11 mouse cellular contexts compared by ENCODE assay signal in genomic region chr1:150130586-150131275, GRCm38 (mm10). TPM values are rescaled to one million over a fixed set of nuclear protein-coding genes. Genes with fewer than 3 reads are reported as not detected.
"Had no signal": no experiment of that assay in that cellular context is flagged by ENCODE, and none has a peak within 500 bp of the region (broad histone marks: within the 10 kb centered on the region; RNA-seq: fewer than 3 reads in every experiment).

No protein-coding gene starts in this region.

- H3K9me3 ChIP-seq: liver, embryonic 13.5 days; midbrain, embryonic 15.5 days had no signal

- H3K4me1 ChIP-seq: liver, embryonic 13.5 days; midbrain, embryonic 15.5 days; neural tube, embryonic 12.5 days had no signal

- H3K36me3 ChIP-seq: liver, embryonic 13.5 days; midbrain, embryonic 15.5 days; neural tube, embryonic 12.5 days had no signal

- H3K4me2 ChIP-seq: liver, embryonic 13.5 days; midbrain, embryonic 15.5 days; neural tube, embryonic 12.5 days had no signal

- ATAC-seq: liver, postnatal 0 days; midbrain, embryonic 15.5 days had no signal

- H3K4me3 ChIP-seq: liver, embryonic 13.5 days; midbrain, embryonic 15.5 days; neural tube, embryonic 12.5 days had no signal

- DNase-seq: kidney, adult 18-20 months; kidney, postnatal 14 days; left cerebral cortex, postnatal 4 days; liver; liver, embryonic 13.5 days; liver, postnatal 0 days; retina, postnatal 1 day; right cerebral cortex, postnatal 14 days; thymus, postnatal 14 days had no signal

- H3K27ac ChIP-seq: liver, embryonic 13.5 days; midbrain, embryonic 15.5 days; neural tube, embryonic 12.5 days had no signal

- H3K27me3 ChIP-seq: liver, embryonic 13.5 days; midbrain, embryonic 15.5 days; neural tube, embryonic 12.5 days had no signal

- H3K9ac ChIP-seq: liver, embryonic 13.5 days; liver, postnatal 0 days; midbrain, embryonic 15.5 days; neural tube, embryonic 12.5 days had no signal

RNA-seq across cellular contexts. Expression of gene Ptgs2, which starts 30.9 kb away (rescaled TPM):
- polyA plus RNA-seq: liver, postnatal 0 days had no signal
